Mouse (Mus musculus): ENCODE results near the gene Kif17. TPM values are rescaled to one million over a fixed set of nuclear protein-coding genes. Genes with fewer than 3 reads are reported as not detected.

The Kif17 gene
- polyA plus RNA-seq, 1 experiment from 2014 or later = 0.78 TPM

DNA sequence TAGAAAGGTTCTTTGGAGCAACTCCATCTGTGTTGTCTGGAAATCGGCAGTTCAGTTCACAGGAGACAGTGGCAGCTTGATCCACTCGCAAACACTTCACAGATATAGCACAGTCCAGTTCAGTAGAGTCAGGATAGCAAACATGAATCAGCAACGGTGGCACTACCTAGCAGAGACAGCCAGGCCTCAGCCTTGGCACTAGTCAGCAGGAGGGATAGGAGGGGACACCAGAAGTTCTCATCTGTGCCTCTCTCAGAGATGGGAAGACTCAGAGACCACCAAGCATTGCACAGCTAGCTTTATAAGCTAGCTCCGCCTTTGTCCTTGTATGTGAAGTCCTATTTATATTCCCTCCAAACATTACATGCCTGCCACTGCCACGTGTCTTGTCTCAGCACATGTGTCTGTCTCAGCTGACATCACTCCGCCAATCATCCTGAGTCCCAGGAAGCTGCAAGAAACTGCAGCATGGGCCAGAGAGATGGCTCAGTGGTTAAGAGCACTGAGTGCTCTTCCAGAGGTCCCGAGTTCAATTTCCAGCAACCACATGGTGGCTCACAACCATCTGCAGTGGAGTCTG lies 77.7 kb downstream of the Kif17 start:
- ATAC-seq = no peak
- Histone ChIP-seq H3K9ac (ENCODE audit: low read depth, low read length) (no peak overlapping the region), H3K4me3 (ENCODE audit: low read depth, low read length) (no peak overlapping the region), H3K4me1 (replicated peaks; ENCODE audit: control insufficient read depth, insufficient read depth, low read length) (peaks cover 5% of the 10 kb centered on the region; the same call in 1 of the 2 replicates), H3K36me3 (ENCODE audit: control insufficient read depth, insufficient read depth) (no peaks in the 10 kb centered on the region), H3K27ac (ENCODE audit: low read depth, low read length) (0 out of 2 replicates have a peak overlapping the region, but pooled peaks have one; percentile 46), H3K9me3 (ENCODE audit: control insufficient read depth) (no peaks in the 10 kb centered on the region), H3K27me3 (replicated peaks; ENCODE audit: control insufficient read depth, insufficient read depth, low read length) (no peaks in the 10 kb centered on the region), H3K4me2 (replicated peaks; ENCODE audit: low read depth) (peak overlapping the region; percentile 38; the same call in 1 of the 2 replicates)
- TF ChIP-seq CTCF (IDR thresholded peaks at IDR 0.05; ENCODE audit: low read depth) = no peak
- 69% methylated on average over 7 of the region's 7 CpGs for WGBS

DNA sequence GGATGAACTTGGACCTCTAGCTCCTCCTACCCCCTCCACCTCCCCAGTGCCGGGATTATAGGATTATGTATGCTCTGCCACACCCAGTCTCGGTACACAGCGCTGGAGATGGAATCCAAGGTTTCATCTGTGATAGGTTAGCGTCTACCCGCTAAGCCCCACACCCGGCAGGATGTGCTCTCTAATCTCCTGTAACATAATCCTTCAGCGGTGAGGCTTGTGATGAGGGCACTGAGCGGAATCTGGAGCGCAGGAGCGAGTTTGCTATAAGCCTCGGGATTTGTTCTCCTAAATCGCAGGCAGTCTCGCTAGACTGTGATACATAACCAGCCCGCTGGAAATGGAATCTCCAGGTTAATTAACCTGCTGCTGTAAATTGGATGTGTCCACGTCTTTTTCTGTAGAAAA lies 80.0 kb downstream of the Kif17 start:
- no peaks in the 10 kb centered on the region for H3K27me3 ChIP-seq (replicated peaks; ENCODE audit: control insufficient read depth, insufficient read depth, low read length)
- no peak overlapping the region for H3K27ac ChIP-seq (ENCODE audit: low read depth, low read length)
- no peak overlapping the region for H3K4me2 ChIP-seq (replicated peaks; ENCODE audit: low read depth)
- WGBS = 26% methylated on average over 15 of the region's 15 CpGs
- ATAC-seq = no peak
- no peak overlapping the region for H3K9ac ChIP-seq (ENCODE audit: low read depth, low read length)
- H3K9me3 ChIP-seq (ENCODE audit: control insufficient read depth) = no peaks in the 10 kb centered on the region
- peaks cover 11% of the 10 kb centered on the region; the same call in 1 of the 2 replicates for H3K4me1 ChIP-seq (replicated peaks; ENCODE audit: control insufficient read depth, insufficient read depth, low read length)
- no peak for TF ChIP-seq CTCF (IDR thresholded peaks at IDR 0.05; ENCODE audit: low read depth)
- H3K4me3 ChIP-seq (ENCODE audit: low read depth, low read length) = no peak overlapping the region
- no peaks in the 10 kb centered on the region for H3K36me3 ChIP-seq (ENCODE audit: control insufficient read depth, insufficient read depth)

DNA sequence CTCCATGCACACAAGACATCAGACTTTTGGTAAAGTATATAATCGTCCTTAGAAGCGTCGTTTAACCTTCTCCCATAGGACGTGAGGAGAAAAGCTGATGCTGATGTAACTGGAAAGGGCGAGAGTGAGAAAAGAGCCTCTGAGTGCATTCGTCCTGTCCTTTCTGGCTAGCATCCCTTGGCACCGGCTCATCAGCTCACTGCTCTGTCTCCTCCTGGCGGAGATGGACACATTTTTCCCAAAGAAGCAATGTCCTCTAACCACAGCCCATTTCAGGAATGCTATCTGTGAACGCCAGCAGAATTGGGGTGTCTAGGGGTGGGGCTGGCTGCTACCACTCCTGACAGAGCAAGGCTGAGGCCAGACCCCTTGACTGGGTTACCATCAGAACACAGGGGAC lies 81.4 kb downstream of the Kif17 start:
- Histone ChIP-seq H3K27me3 (replicated peaks; ENCODE audit: control insufficient read depth, insufficient read depth, low read length) (no peaks in the 10 kb centered on the region), H3K4me3 (ENCODE audit: low read depth, low read length) (no peak overlapping the region), H3K4me2 (replicated peaks; ENCODE audit: low read depth) (no peak overlapping the region), H3K9me3 (ENCODE audit: control insufficient read depth) (no peaks in the 10 kb centered on the region), H3K36me3 (ENCODE audit: control insufficient read depth, insufficient read depth) (no peaks in the 10 kb centered on the region), H3K27ac (ENCODE audit: low read depth, low read length) (no peak overlapping the region), H3K4me1 (replicated peaks; ENCODE audit: control insufficient read depth, insufficient read depth, low read length) (0 out of 2 replicates have a peak, but pooled peaks cover 7% of the 10 kb centered on the region), H3K9ac (ENCODE audit: low read depth, low read length) (no peak overlapping the region)
- WGBS = 83% methylated on average over 9 of the region's 9 CpGs
- ATAC-seq = no peak
- TF ChIP-seq CTCF (IDR thresholded peaks at IDR 0.05; ENCODE audit: low read depth) = no peak

DNA sequence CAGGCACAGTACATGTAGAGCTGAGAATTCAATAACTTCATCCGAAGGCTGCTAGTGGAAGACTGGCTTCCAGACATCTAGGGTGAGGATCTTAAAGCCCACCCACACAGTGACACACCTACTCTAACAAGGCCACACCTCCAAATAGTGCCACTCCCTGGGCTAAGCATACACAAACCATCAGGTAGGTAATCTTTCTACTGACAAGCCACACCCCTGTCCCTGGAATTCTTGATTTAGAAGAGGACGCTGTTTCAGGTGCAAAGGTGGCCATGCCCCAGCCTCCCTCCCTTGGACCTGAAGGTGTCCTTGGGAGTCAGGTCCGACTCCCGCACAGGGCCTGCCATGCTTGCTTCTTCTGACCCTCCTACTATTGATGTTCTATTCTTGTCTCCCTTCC lies 82.9 kb downstream of the Kif17 start:
- H3K4me3 ChIP-seq (ENCODE audit: low read depth, low read length) = no peak overlapping the region
- H3K4me2 ChIP-seq (replicated peaks; ENCODE audit: low read depth) = no peak overlapping the region
- no peaks in the 10 kb centered on the region for H3K9me3 ChIP-seq (ENCODE audit: control insufficient read depth)
- H3K27ac ChIP-seq (ENCODE audit: low read depth, low read length) = no peak overlapping the region
- H3K9ac ChIP-seq (ENCODE audit: low read depth, low read length) = no peak overlapping the region
- no peaks in the 10 kb centered on the region for H3K36me3 ChIP-seq (ENCODE audit: control insufficient read depth, insufficient read depth)
- TF ChIP-seq CTCF (IDR thresholded peaks at IDR 0.05; ENCODE audit: low read depth) = no peak
- no peaks in the 10 kb centered on the region for H3K27me3 ChIP-seq (replicated peaks; ENCODE audit: control insufficient read depth, insufficient read depth, low read length)
- 42% methylated on average over 4 of the region's 4 CpGs for WGBS
- peak; percentile 50 for ATAC-seq
- 0 out of 2 replicates have a peak, but pooled peaks cover 7% of the 10 kb centered on the region for H3K4me1 ChIP-seq (replicated peaks; ENCODE audit: control insufficient read depth, insufficient read depth, low read length)

DNA sequence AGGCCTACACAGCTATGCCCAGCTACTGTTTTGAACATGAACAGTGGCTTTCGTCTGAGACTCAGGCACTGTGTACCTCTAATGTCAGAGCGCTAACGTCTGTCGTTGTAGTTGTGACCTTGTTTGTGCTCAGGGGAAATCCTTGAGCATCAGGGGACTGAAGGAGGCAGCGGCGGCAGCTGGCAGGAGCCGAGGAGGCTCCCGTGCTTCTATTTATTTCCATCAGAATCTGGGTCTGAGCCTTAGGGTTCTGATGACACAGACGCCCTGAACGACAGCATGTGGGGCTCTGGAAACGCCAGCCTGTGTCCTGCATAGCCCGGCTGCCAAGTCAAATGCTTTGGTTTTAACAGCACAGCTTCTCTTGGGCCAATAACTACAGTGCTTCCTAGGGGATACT lies 84.8 kb downstream of the Kif17 start:
- 0 out of 2 replicates have a peak, but pooled peaks cover 7% of the 10 kb centered on the region for H3K4me1 ChIP-seq (replicated peaks; ENCODE audit: control insufficient read depth, insufficient read depth, low read length)
- TF ChIP-seq CTCF (IDR thresholded peaks at IDR 0.05; ENCODE audit: low read depth) = no peak
- no peak overlapping the region for H3K4me2 ChIP-seq (replicated peaks; ENCODE audit: low read depth)
- H3K9ac ChIP-seq (ENCODE audit: low read depth, low read length) = no peak overlapping the region
- H3K27ac ChIP-seq (ENCODE audit: low read depth, low read length) = no peak overlapping the region
- no peaks in the 10 kb centered on the region for H3K27me3 ChIP-seq (replicated peaks; ENCODE audit: control insufficient read depth, insufficient read depth, low read length)
- no peaks in the 10 kb centered on the region for H3K9me3 ChIP-seq (ENCODE audit: control insufficient read depth)
- 84% methylated on average over 12 of the region's 12 CpGs for WGBS
- no peak overlapping the region for H3K4me3 ChIP-seq (ENCODE audit: low read depth, low read length)
- H3K36me3 ChIP-seq (ENCODE audit: control insufficient read depth, insufficient read depth) = no peaks in the 10 kb centered on the region
- ATAC-seq = no peak

DNA sequence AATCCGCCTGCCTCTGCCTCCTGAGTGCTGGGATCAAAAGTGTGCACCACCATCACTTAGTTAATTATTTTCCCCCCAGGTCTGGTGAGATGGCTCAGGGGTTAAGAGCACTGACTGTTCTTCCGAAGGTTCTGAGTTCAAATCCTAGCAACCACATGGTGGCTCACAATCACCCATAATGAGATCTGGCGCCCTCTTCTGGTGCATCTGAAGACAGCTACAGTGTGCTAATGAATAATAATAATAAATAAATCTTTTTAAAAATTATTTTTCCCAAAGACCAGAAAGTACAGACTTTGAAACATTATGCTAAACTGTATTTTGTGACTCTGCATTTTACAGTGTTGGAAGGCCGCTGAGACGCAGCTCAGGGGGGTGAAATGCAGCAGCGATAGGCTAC lies 85.4 kb downstream of the Kif17 start:
- Histone ChIP-seq H3K4me1 (replicated peaks; ENCODE audit: control insufficient read depth, insufficient read depth, low read length) (0 out of 2 replicates have a peak, but pooled peaks cover 7% of the 10 kb centered on the region), H3K27ac (ENCODE audit: low read depth, low read length) (no peak overlapping the region), H3K27me3 (replicated peaks; ENCODE audit: control insufficient read depth, insufficient read depth, low read length) (no peaks in the 10 kb centered on the region), H3K9me3 (ENCODE audit: control insufficient read depth) (no peaks in the 10 kb centered on the region), H3K36me3 (ENCODE audit: control insufficient read depth, insufficient read depth) (no peaks in the 10 kb centered on the region), H3K4me3 (ENCODE audit: low read depth, low read length) (no peak overlapping the region), H3K9ac (ENCODE audit: low read depth, low read length) (no peak overlapping the region), H3K4me2 (replicated peaks; ENCODE audit: low read depth) (no peak overlapping the region)
- no peak for ATAC-seq
- peak; percentile 42 for TF ChIP-seq CTCF (IDR thresholded peaks at IDR 0.05; ENCODE audit: low read depth)
- WGBS = 88% methylated on average over 6 of the region's 6 CpGs
